Mouse (Mus musculus): ENCODE data around the gene Tenm4. TPM values are rescaled to one million over a fixed set of nuclear protein-coding genes. Genes with fewer than 3 reads are reported as not detected.

The Tenm4 gene
- 11.5 and 12.2 TPM in 2 replicates for polyA plus RNA-seq (2012; rRNA removed)

- DNase-seq: no peak
- TF ChIP-seq CTCF (IDR thresholded peaks at IDR 0.05; ENCODE audit: borderline replicate concordance, insufficient read depth, low read depth, low read length) (no peak), POLR2A (IDR thresholded peaks at IDR 0.05; ENCODE audit: borderline replicate concordance, insufficient read depth, low read length) (no peak)
- Histone ChIP-seq H3K4me1 (ENCODE audit: control insufficient read depth, insufficient read depth, low read length) (no peaks in the 10 kb centered on the region), H3K27ac (ENCODE audit: insufficient read depth, low read length) (no peak within 1 kb of the TSS), H3K4me3 (replicated peaks; ENCODE audit: insufficient read depth, low read depth, low read length) (no peak within 1 kb of the TSS), H3K27me3 (ENCODE audit: control insufficient read depth, insufficient read depth, low read length) (no peaks in the 10 kb centered on the region)
- 33% methylated on average over 14 of the region's 14 CpGs for WGBS
Observed at GRCm38 (mm10) chr7:96170924-96171595, at the start of gene Tenm4. Tenm4 (plus strand) TSS chr7:96171246.

GRCm38 (mm10) chr7:96130763-96131162 is 40.3 kb upstream of the Tenm4 start:
- no peak overlapping the region for H3K27ac ChIP-seq (ENCODE audit: insufficient read depth, low read length)
- 61% methylated on average over 4 of the region's 4 CpGs for WGBS

GRCm38 (mm10) chr7:96131175-96131574 is 39.9 kb upstream of the Tenm4 start:
- Histone ChIP-seq H3K27me3 (ENCODE audit: control insufficient read depth, insufficient read depth, low read length) (no peaks in the 10 kb centered on the region), H3K27ac (ENCODE audit: insufficient read depth, low read length) (no peak overlapping the region), H3K4me1 (ENCODE audit: control insufficient read depth, insufficient read depth, low read length) (no peaks in the 10 kb centered on the region), H3K4me3 (replicated peaks; ENCODE audit: insufficient read depth, low read depth, low read length) (no peak overlapping the region)
- whole genome bisulfite sequencing: 87% methylated on average over 1 of the region's 1 CpGs
- DNase-seq: no peak
- TF ChIP-seq CTCF (IDR thresholded peaks at IDR 0.05; ENCODE audit: borderline replicate concordance, insufficient read depth, low read depth, low read length) (no peak), POLR2A (IDR thresholded peaks at IDR 0.05; ENCODE audit: borderline replicate concordance, insufficient read depth, low read length) (no peak)

More at GRCm38 (mm10) chr7:96130763-96131162, 40.3 kb upstream of the Tenm4 start:
- TF ChIP-seq POLR2A (IDR thresholded peaks at IDR 0.05; ENCODE audit: borderline replicate concordance, insufficient read depth, low read length) (no peak), CTCF (IDR thresholded peaks at IDR 0.05; ENCODE audit: borderline replicate concordance, insufficient read depth, low read depth, low read length) (no peak)
- H3K27me3 ChIP-seq (ENCODE audit: control insufficient read depth, insufficient read depth, low read length): no peaks in the 10 kb centered on the region
- no peak for DNase-seq
- H3K4me1 ChIP-seq (ENCODE audit: control insufficient read depth, insufficient read depth, low read length): no peaks in the 10 kb centered on the region
- no peak overlapping the region for H3K4me3 ChIP-seq (replicated peaks; ENCODE audit: insufficient read depth, low read depth, low read length)

GRCm38 (mm10) chr7:96136497-96136961 is 34.5 kb upstream of the Tenm4 start:
- TF ChIP-seq CTCF (IDR thresholded peaks at IDR 0.05; ENCODE audit: borderline replicate concordance, insufficient read depth, low read depth, low read length) (no peak), POLR2A (IDR thresholded peaks at IDR 0.05; ENCODE audit: borderline replicate concordance, insufficient read depth, low read length) (no peak)
- no peaks in the 10 kb centered on the region for H3K4me1 ChIP-seq (ENCODE audit: control insufficient read depth, insufficient read depth, low read length)
- 43% methylated on average over 6 of the region's 6 CpGs for WGBS
- H3K27ac ChIP-seq (ENCODE audit: insufficient read depth, low read length): no peak overlapping the region
- H3K4me3 ChIP-seq (replicated peaks; ENCODE audit: insufficient read depth, low read depth, low read length): no peak overlapping the region
- DNase-seq: no peak
- no peaks in the 10 kb centered on the region for H3K27me3 ChIP-seq (ENCODE audit: control insufficient read depth, insufficient read depth, low read length)

GRCm38 (mm10) chr7:96141876-96142275 is 29.2 kb upstream of the Tenm4 start:
- TF ChIP-seq POLR2A (IDR thresholded peaks at IDR 0.05; ENCODE audit: borderline replicate concordance, insufficient read depth, low read length) (no peak), CTCF (IDR thresholded peaks at IDR 0.05; ENCODE audit: borderline replicate concordance, insufficient read depth, low read depth, low read length) (no peak)
- H3K27ac ChIP-seq (ENCODE audit: insufficient read depth, low read length): no peak overlapping the region
- no peaks in the 10 kb centered on the region for H3K27me3 ChIP-seq (ENCODE audit: control insufficient read depth, insufficient read depth, low read length)
- peaks cover 9% of the 10 kb centered on the region for H3K4me1 ChIP-seq (ENCODE audit: control insufficient read depth, insufficient read depth, low read length)
- DNase-seq: no peak
- no peak overlapping the region for H3K4me3 ChIP-seq (replicated peaks; ENCODE audit: insufficient read depth, low read depth, low read length)
- WGBS: 71% methylated on average over 4 of the region's 4 CpGs

- peaks cover 9% of the 10 kb centered on the region for H3K4me1 ChIP-seq (ENCODE audit: control insufficient read depth, insufficient read depth, low read length)
- 42% methylated on average over 3 of the region's 3 CpGs for WGBS
- H3K27ac ChIP-seq (ENCODE audit: insufficient read depth, low read length): no peak overlapping the region
- no peaks in the 10 kb centered on the region for H3K27me3 ChIP-seq (ENCODE audit: control insufficient read depth, insufficient read depth, low read length)
- TF ChIP-seq POLR2A (IDR thresholded peaks at IDR 0.05; ENCODE audit: borderline replicate concordance, insufficient read depth, low read length): no peak
- no peak for TF ChIP-seq CTCF (IDR thresholded peaks at IDR 0.05; ENCODE audit: borderline replicate concordance, insufficient read depth, low read depth, low read length)
- no peak overlapping the region for H3K4me3 ChIP-seq (replicated peaks; ENCODE audit: insufficient read depth, low read depth, low read length)
- DNase-seq: peak; percentile 75 to 84
Observed at GRCm38 (mm10) chr7:96142973-96143596, 28.0 kb upstream of the Tenm4 start.

GRCm38 (mm10) chr7:96147436-96147835 is 23.6 kb upstream of the Tenm4 start:
- H3K27ac ChIP-seq (ENCODE audit: insufficient read depth, low read length): no peak overlapping the region
- H3K4me1 ChIP-seq (ENCODE audit: control insufficient read depth, insufficient read depth, low read length): peaks cover 8% of the 10 kb centered on the region
- no peak for DNase-seq
- no peaks in the 10 kb centered on the region; the same call in 1 of the 2 replicates for H3K27me3 ChIP-seq (ENCODE audit: control insufficient read depth, insufficient read depth, low read length)
- TF ChIP-seq POLR2A (IDR thresholded peaks at IDR 0.05; ENCODE audit: borderline replicate concordance, insufficient read depth, low read length) (no peak), CTCF (IDR thresholded peaks at IDR 0.05; ENCODE audit: borderline replicate concordance, insufficient read depth, low read depth, low read length) (no peak)
- 88% methylated on average over 4 of the region's 4 CpGs for WGBS
- no peak overlapping the region for H3K4me3 ChIP-seq (replicated peaks; ENCODE audit: insufficient read depth, low read depth, low read length)

GRCm38 (mm10) chr7:96148191-96148590 is 22.9 kb upstream of the Tenm4 start:
- WGBS: 91% methylated on average over 4 of the region's 4 CpGs
- no peak for DNase-seq
- no peak overlapping the region for H3K27ac ChIP-seq (ENCODE audit: insufficient read depth, low read length)

More at GRCm38 (mm10) chr7:96148191-96148590, 22.9 kb upstream of the Tenm4 start:
- Histone ChIP-seq H3K4me1 (ENCODE audit: control insufficient read depth, insufficient read depth, low read length) (peaks cover 6% of the 10 kb centered on the region), H3K4me3 (replicated peaks; ENCODE audit: insufficient read depth, low read depth, low read length) (no peak overlapping the region), H3K27me3 (ENCODE audit: control insufficient read depth, insufficient read depth, low read length) (no peaks in the 10 kb centered on the region; the same call in 1 of the 2 replicates)
- TF ChIP-seq CTCF (IDR thresholded peaks at IDR 0.05; ENCODE audit: borderline replicate concordance, insufficient read depth, low read depth, low read length): no peak
- TF ChIP-seq POLR2A (IDR thresholded peaks at IDR 0.05; ENCODE audit: borderline replicate concordance, insufficient read depth, low read length): no peak
